Mouse (Mus musculus): ENCODE data around the gene Eif3l.

GRCm38 (mm10) chr15:79127101-79127500 lies 52.1 kb downstream of the Eif3l start:
- TF ChIP-seq POLR2A (IDR thresholded peaks at IDR 0.05; ENCODE audit: borderline replicate concordance, extremely low read depth, low read depth, low read length) (no peak), CTCF (IDR thresholded peaks at IDR 0.05; ENCODE audit: insufficient read depth, low read length) (no peak)

Measured in lung, adult 2 months (tissue).